Mouse (Mus musculus) neural tube, embryonic 14.5 days (tissue): ENCODE results near the gene Mgat2. TPM values are rescaled to one million over a fixed set of nuclear protein-coding genes. Genes with fewer than 3 reads are reported as not detected.

Experiments
- ATAC-seq: fragments of 200-750 bp; cut with Nextera tagmentation; 2 replicates; pipeline ENCODE4 v1.8.0; 2017; ENCODE audit warnings: low read depth, mild to moderate bottlenecking, moderate TSS enrichment, moderate library complexity
- H3K27ac ChIP-seq: fragments of 300-500 bp; sonication (generic); 2 replicates; pipeline ENCODE4 v1.5.1; 2014; ENCODE audit warnings: low read depth, mild to moderate bottlenecking, control low read depth, low read length, moderate library complexity, mixed read lengths
- H3K27me3 ChIP-seq: fragments of 300-500 bp; sonication (generic); 2 replicates; pipeline ENCODE4 v1.6.1; 2014; ENCODE audit warnings: low read length; ENCODE audit not compliant: control insufficient read depth, insufficient read depth
- H3K36me3 ChIP-seq: fragments of 300-500 bp; sonication (generic); 2 replicates; pipeline ENCODE4 v1.6.1; 2014; ENCODE audit warnings: low read length, mixed read lengths; ENCODE audit not compliant: control insufficient read depth, insufficient read depth
- H3K4me1 ChIP-seq: fragments of 300-500 bp; sonication (generic); 2 replicates; pipeline ENCODE4 v1.6.1; 2014; ENCODE audit warnings: low read length; ENCODE audit not compliant: control insufficient read depth, insufficient read depth
- H3K4me2 ChIP-seq: fragments of 300-500 bp; sonication (generic); 2 replicates; pipeline ENCODE4 v1.6.1; 2014; ENCODE audit warnings: mild to moderate bottlenecking, low read depth, low read length, control low read depth
- H3K4me3 ChIP-seq: fragments of 300-500 bp; sonication (generic); 2 replicates; pipeline ENCODE4 v1.5.1; 2014; ENCODE audit warnings: low read depth, low read length, control low read depth, mixed read lengths
- H3K9ac ChIP-seq: fragments of 300-500 bp; sonication (generic); replicated peaks from 2 replicates; pipeline ENCODE4 v1.6.1; 2014; ENCODE audit warnings: low read depth, mild to moderate bottlenecking, control low read depth, low read length, mixed read lengths
- H3K9me3 ChIP-seq: fragments of 300-500 bp; sonication (generic); 2 replicates; pipeline ENCODE4 v1.6.1; 2016; ENCODE audit warnings: low read length; ENCODE audit not compliant: control insufficient read depth
- WGBS: fragments of 180-500 bp; shearing (Covaris S2); extraction: QIAGEN DNeasy Blood & Tissue Kit; methylation state at CpG from one replicate; pipeline ENCODE4 v1.1.7; 2014; 5-methylcytosine and 5-hydroxymethylcytosine counted together
- polyA plus RNA-seq: library from polyadenylated mRNA; unstranded; fragments of >200 nt; fragmentation: Nextera tagmentation; extraction: Ambion mirVana; gene quantifications from 2 replicates; pipeline ENCODE4 v1.2.1, GENCODE M21; 2014

The Mgat2 gene
- polyA plus RNA-seq, 1 experiment from 2014 or later, result 36.8 TPM

GRCm38 (mm10) chr12:69168461-69169106, 15.4 kb upstream of the Mgat2 start, which contains the start of gene Lrr1:
Gene Lrr1 (plus strand): TSS chr12:69168814.
- Histone ChIP-seq H3K27me3 (no peaks in the 10 kb centered on the region), H3K4me1 (peaks cover 4% of the 10 kb centered on the region), H3K4me2 (peak within 1 kb of the TSS; percentile 93), H3K27ac (peak within 1 kb of the TSS; percentile 72), H3K9me3 (no peaks in the 10 kb centered on the region), H3K4me3 (peak within 1 kb of the TSS; percentile 55), H3K9ac (peak within 1 kb of the TSS; percentile 62), H3K36me3 (no peaks in the 10 kb centered on the region)
- ATAC-seq, result peak; percentile 95
- WGBS, result under 1% methylated on average over 40 of the region's 40 CpGs

- no peak overlapping the region for H3K27ac ChIP-seq
- no peak for ATAC-seq
- H3K9ac ChIP-seq, result no peak overlapping the region
- no peaks in the 10 kb centered on the region for H3K27me3 ChIP-seq
- H3K4me2 ChIP-seq, result no peak overlapping the region
- H3K9me3 ChIP-seq, result no peaks in the 10 kb centered on the region
- WGBS, result 99% methylated on average over 2 of the region's 2 CpGs
- no peaks in the 10 kb centered on the region for H3K36me3 ChIP-seq
- H3K4me1 ChIP-seq, result peaks cover 4% of the 10 kb centered on the region
- H3K4me3 ChIP-seq, result no peak overlapping the region
These were observed 12.7 kb upstream of the Mgat2 start for GRCm38 (mm10) chr12:69171307-69171706.

GRCm38 (mm10) chr12:69175975-69176374, 8.0 kb upstream of the Mgat2 start:
- H3K4me1 ChIP-seq, result no peaks in the 10 kb centered on the region
- no peaks in the 10 kb centered on the region for H3K27me3 ChIP-seq
- ATAC-seq, result no peak
- H3K4me3 ChIP-seq, result no peak overlapping the region
- H3K27ac ChIP-seq, result no peak overlapping the region
- WGBS, result 97% methylated on average over 3 of the region's 3 CpGs
- no peak overlapping the region for H3K9ac ChIP-seq
- no peaks in the 10 kb centered on the region for H3K36me3 ChIP-seq
- H3K9me3 ChIP-seq, result no peaks in the 10 kb centered on the region
- no peak overlapping the region for H3K4me2 ChIP-seq

GRCm38 (mm10) chr12:69177526-69177925, 6.4 kb upstream of the Mgat2 start:
- H3K4me3 ChIP-seq, result no peak overlapping the region
- no peaks in the 10 kb centered on the region for H3K4me1 ChIP-seq
- no peaks in the 10 kb centered on the region for H3K27me3 ChIP-seq
- H3K9ac ChIP-seq, result no peak overlapping the region
- no peak for ATAC-seq
- no peak overlapping the region for H3K27ac ChIP-seq
- 68% methylated on average over 3 of the region's 3 CpGs for WGBS
- H3K9me3 ChIP-seq, result no peaks in the 10 kb centered on the region
- no peaks in the 10 kb centered on the region for H3K36me3 ChIP-seq
- H3K4me2 ChIP-seq, result no peak overlapping the region

GRCm38 (mm10) chr12:69179371-69179770, 4.6 kb upstream of the Mgat2 start:
- WGBS, result 80% methylated on average over 12 of the region's 12 CpGs
- no peak for ATAC-seq
- Histone ChIP-seq H3K9me3 (no peaks in the 10 kb centered on the region), H3K9ac (no peak overlapping the region), H3K27me3 (no peaks in the 10 kb centered on the region), H3K4me2 (no peak overlapping the region), H3K4me3 (no peak overlapping the region), H3K36me3 (no peaks in the 10 kb centered on the region), H3K27ac (no peak overlapping the region), H3K4me1 (0 out of 2 replicates have a peak, but pooled peaks cover 4% of the 10 kb centered on the region)

GRCm38 (mm10) chr12:69181800-69182199, 2.2 kb upstream of the Mgat2 start:
- Histone ChIP-seq H3K27me3 (no peaks in the 10 kb centered on the region), H3K4me2 (no peak overlapping the region), H3K36me3 (no peaks in the 10 kb centered on the region), H3K27ac (no peak overlapping the region), H3K4me1 (peaks cover 11% of the 10 kb centered on the region), H3K9me3 (no peaks in the 10 kb centered on the region), H3K9ac (no peak overlapping the region), H3K4me3 (no peak overlapping the region)
- 89% methylated on average over 4 of the region's 4 CpGs for WGBS
- ATAC-seq, result no peak

GRCm38 (mm10) chr12:69184342-69185295, 662 bp downstream of the Mgat2 start:
- H3K4me2 ChIP-seq, result peak overlapping the region; percentile 98
- peak overlapping the region; percentile 82 for H3K4me3 ChIP-seq
- 2% methylated on average over 80 of the region's 86 CpGs for WGBS
- no peaks in the 10 kb centered on the region for H3K9me3 ChIP-seq
- H3K27ac ChIP-seq, result peak overlapping the region; percentile 90
- H3K27me3 ChIP-seq, result no peaks in the 10 kb centered on the region
- peak overlapping the region; percentile 90 for H3K9ac ChIP-seq
- peak; percentile 74 for ATAC-seq
- H3K4me1 ChIP-seq, result peaks cover 15% of the 10 kb centered on the region
- peaks cover 3% of the 10 kb centered on the region; the same call in 1 of the 2 replicates for H3K36me3 ChIP-seq

- peaks cover 3% of the 10 kb centered on the region; the same call in 1 of the 2 replicates for H3K36me3 ChIP-seq
- no peaks in the 10 kb centered on the region for H3K9me3 ChIP-seq
- peaks cover 15% of the 10 kb centered on the region for H3K4me1 ChIP-seq
- WGBS, result 76% methylated on average over 7 of the region's 7 CpGs
- no peak overlapping the region for H3K9ac ChIP-seq
- no peak overlapping the region for H3K27ac ChIP-seq
- no peak for ATAC-seq
- no peaks in the 10 kb centered on the region for H3K27me3 ChIP-seq
- peak overlapping the region; percentile 98 for H3K4me2 ChIP-seq
- peak overlapping the region; percentile 82 for H3K4me3 ChIP-seq
These were observed 1.4 kb downstream of the Mgat2 start for GRCm38 (mm10) chr12:69185371-69185770.
